Mouse (Mus musculus): Measurements from ENCODE around the gene Cd46.

DNA sequence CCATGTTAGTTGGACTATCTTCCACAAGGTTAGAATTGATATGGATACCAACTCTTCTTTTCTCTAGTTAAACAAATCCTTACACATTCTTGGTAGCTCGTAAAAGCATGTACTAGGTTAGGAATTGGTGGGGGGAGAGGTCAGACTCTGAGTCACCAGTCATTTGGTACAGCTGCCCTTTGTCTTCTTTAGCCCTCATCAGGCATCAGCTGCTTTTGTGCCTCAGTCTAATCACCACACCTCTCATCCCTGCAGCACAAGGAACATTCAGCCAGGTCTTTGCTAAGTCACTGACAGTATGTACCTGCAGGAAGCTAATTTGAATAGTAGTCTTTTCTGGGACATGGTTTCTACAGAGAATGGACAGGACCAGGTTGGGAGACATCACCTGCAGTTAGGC is 64.5 kb downstream of the Cd46 start:
- TF ChIP-seq CTCF (IDR thresholded peaks at IDR 0.05; ENCODE audit: low read depth, low read length): no peak
- TF ChIP-seq TAL1 (conservative IDR thresholded peaks at IDR 0.05; ENCODE audit: low read depth, low read length): no peak

Measured in G1E (cell line).